Mouse (Mus musculus) cerebellum, postnatal 10 days (tissue): ENCODE results near the gene Mttp.
A peak's percentile ranks its signal among the peaks of the same experiment; 100 is the strongest.

Experiments
- DNase-seq, 2 experiments: peaks; one replicate each; pipeline ENCODE4 v3.0.0; 2021; ENCODE audit warnings: mixed read lengths in 2 of 2

The Mttp gene

DNA sequence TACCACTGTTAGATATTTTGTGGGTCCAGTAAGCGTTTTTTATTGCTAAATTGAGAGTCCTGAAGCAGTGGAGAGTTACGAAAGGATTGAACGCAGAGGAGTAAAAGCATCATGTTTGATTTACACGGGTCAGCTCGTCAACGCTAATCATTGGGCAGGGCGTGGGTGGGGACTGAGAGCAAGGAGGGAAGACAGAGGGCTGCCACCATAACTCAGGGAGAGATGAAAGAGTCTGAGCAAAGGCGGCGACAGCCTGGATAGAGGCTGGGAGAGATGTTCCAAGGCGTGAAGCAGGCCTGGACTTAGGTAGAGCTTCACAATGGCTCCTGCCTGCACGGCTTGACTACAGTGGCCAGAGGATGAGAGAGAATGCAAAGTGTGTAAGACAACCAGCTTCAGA is 94.0 kb downstream of the Mttp start:
- no peak for DNase-seq

DNA sequence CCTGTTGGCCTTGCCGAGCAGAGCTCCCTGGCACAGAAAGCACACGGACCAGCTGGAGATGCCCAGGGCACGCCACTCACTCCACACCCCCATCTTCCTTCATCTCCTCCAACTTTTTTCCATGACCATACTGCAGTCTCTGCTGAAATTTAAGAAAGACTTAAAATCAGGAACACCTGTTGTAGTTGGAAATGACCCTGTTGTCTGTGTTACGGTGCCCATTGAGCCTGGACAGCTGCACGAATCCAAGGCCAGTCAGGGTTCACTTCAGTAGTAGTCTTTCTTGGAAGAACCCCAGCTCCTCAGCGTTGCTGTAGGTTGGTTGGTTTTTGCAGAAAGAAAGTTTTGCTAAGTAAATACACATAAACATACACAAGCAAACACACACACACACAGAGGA is 95.2 kb downstream of the Mttp start:
- DNase-seq: no peak

DNA sequence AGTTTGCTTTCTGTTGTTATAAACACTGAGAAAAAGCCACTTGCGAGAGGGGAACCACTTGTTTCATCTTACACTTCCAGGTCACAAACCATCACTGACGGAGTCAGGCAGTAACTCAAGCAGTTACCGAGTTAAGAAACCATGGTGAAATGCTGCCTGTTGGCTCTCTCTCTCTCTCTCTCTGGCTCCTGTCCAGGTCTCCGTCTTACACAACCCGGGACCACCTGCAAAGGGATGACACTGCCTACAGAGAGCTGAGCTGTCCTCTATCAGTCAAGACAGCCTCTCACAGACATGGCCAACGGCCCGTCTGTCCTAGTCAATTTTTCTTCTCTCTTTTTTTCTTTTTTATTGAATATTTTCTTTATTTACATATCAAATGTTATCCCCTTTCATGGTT is 101.5 kb downstream of the Mttp start:
- peak; percentile 64 to 65 for DNase-seq

DNA sequence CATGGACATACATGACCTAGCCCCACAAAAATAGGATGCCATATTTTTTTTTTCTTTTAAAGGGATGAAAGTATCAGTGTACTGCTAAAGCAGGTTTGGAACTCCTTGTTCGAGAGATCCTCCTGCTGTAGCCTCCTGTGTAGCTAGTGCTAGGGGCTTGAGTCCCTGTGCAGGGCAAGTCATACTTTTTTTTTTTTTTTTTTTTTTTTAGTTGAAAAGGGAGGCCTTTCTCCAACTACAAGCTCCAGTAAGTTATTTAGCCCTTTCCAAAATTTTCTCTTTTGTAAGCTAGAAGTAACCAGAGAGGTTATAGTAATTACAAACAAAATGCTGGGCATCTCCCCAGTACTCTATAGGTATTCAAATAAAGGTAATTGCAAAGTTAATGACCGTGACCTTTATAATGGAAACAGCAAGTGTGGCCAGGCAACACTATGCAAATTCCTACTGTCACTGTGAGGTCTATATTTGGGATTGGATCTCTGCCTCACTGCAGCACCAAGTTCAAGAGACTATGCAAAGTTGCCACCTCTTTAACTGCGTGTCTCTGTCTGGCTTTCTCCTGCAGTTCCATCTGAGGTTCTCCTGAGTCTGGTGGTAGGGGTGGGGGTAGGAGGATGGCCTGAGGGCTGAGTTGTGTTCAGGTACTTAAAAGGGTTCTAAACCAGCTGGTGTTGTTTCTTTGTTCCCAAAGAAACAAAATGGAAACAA is 103.0 kb downstream of the Mttp start:
- DNase-seq: no peak

DNA sequence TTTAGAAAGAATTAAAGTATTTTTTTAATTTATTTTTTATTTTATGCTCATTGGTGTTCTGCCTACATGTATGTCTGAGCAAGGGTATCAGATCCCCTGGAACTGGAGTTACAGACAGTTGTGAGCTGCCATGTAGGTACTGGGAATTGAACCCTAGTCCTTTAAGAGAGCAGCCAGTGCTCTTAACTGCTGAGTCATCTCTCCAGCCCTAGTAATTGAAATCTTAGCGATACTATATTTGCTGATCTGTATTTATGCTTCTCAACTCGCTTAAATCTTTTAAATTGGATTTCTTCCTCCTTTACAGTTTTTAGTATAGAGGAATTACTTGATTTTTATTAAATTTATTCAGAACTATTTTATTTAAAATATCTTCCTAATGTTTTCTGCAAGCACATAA is 103.8 kb downstream of the Mttp start:
- no peak for DNase-seq
